ENCODE assay signal across 8 mouse cellular contexts in the genomic region with DNA sequence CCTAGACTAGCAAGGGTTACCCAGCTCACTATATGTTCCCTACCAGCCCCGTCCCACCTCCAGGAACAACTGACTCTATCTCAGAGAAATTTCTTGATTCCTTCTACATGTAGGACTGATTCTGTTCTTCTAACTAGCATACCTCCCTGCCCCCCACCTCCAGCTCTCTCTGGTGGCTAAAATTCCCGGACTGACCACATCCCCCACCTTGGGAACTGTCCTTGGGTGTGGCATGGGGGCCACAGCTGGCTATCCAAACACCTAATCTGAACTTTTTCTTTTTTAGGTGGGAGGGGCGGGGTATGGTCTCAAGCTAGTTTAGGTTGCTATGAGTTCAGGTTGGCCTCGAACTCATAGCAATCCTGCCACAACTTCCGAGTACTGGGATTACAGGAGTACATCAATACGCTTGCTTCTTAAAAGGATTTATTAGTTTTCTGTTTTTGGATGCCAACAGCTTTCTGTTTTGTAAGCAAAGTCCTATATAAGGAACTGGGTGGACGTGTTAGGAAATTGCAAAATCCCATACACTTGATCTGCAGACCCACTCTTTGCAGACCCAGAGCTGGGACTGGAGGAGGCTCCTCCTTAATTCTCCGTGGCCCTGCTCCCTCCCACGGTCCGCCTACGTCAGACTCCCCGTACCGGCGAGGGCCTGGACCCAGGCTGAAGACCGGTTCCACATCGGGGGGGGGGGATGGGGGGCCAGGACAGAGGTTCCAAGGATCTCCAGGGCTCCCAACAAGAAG. TPM values are rescaled to one million over a fixed set of nuclear protein-coding genes. Genes with fewer than 3 reads are reported as not detected.
DNase-seq lines count a peak whose midpoint lies in the region; ATAC-seq lines count a peak whose summit lies in the region.

No protein-coding gene starts in this region.

- H3K4me1 ChIP-seq in heart, embryonic 12.5 days (replicated peaks), result peaks cover 42% of the 10 kb centered on the region
- peaks cover 37% of the 10 kb centered on the region for H3K4me1 ChIP-seq in erythroblast, embryonic 14.5 days (ENCODE audit: control insufficient read depth)
- H3K4me1 ChIP-seq in limb, embryonic 12.5 days (replicated peaks), result peaks cover 36% of the 10 kb centered on the region
- H3K4me1 ChIP-seq in neural tube, embryonic 15.5 days, result peaks cover 48% of the 10 kb centered on the region

- no peaks in the 10 kb centered on the region for H3K9me3 ChIP-seq in heart, embryonic 12.5 days (replicated peaks)
- no peaks in the 10 kb centered on the region for H3K9me3 ChIP-seq in erythroblast, embryonic 14.5 days (ENCODE audit: control insufficient read depth, low read length)
- H3K9me3 ChIP-seq in limb, embryonic 12.5 days, result no peaks in the 10 kb centered on the region
- no peaks in the 10 kb centered on the region for H3K9me3 ChIP-seq in neural tube, embryonic 15.5 days (replicated peaks)

- H3K27ac ChIP-seq in heart, embryonic 12.5 days (ENCODE audit: poor library complexity, severe bottlenecking), result peak overlapping the region; percentile 74
- H3K27ac ChIP-seq in limb, embryonic 12.5 days, result peak overlapping the region; percentile 88
- H3K27ac ChIP-seq in neural tube, embryonic 15.5 days (replicated peaks), result peak overlapping the region; percentile 88

- peak overlapping the region; percentile 55 for H3K4me2 ChIP-seq in heart, embryonic 12.5 days
- H3K4me2 ChIP-seq in limb, embryonic 12.5 days, result peak overlapping the region; percentile 72
- peak overlapping the region; percentile 54 for H3K4me2 ChIP-seq in neural tube, embryonic 15.5 days

- H3K27me3 ChIP-seq in heart, embryonic 12.5 days (replicated peaks), result no peaks in the 10 kb centered on the region
- peaks cover 3% of the 10 kb centered on the region; the same call in 1 of the 2 replicates for H3K27me3 ChIP-seq in erythroblast, embryonic 14.5 days (ENCODE audit: control insufficient read depth)
- H3K27me3 ChIP-seq in limb, embryonic 12.5 days, result no peaks in the 10 kb centered on the region
- H3K27me3 ChIP-seq in neural tube, embryonic 15.5 days (replicated peaks), result no peaks in the 10 kb centered on the region

- 14% methylated on average over 16 of the region's 16 CpGs for WGBS in heart, embryonic 12.5 days
- 20% methylated on average over 16 of the region's 16 CpGs for WGBS in limb, embryonic 12.5 days
- WGBS in neural tube, embryonic 15.5 days, result 20% methylated on average over 16 of the region's 16 CpGs

- no peak for DNase-seq in heart, postnatal 4 days
- peak; percentile 19 for DNase-seq in ES-CJ7 (ENCODE audit: low read depth, low spot score)
- no peak for DNase-seq in urinary bladder, postnatal 14 days (ENCODE audit: low spot score)
- DNase-seq in gastrocnemius, postnatal 14 days, result no peak

- peak overlapping the region; percentile 58 for H3K4me3 ChIP-seq in heart, embryonic 12.5 days
- H3K4me3 ChIP-seq in erythroblast, embryonic 14.5 days (replicated peaks), result peak overlapping the region; percentile 75
- peak overlapping the region; percentile 92 for H3K4me3 ChIP-seq in limb, embryonic 12.5 days (replicated peaks)
- peak overlapping the region; percentile 82 for H3K4me3 ChIP-seq in neural tube, embryonic 15.5 days (replicated peaks)

- H3K36me3 ChIP-seq in heart, embryonic 12.5 days, result no peaks in the 10 kb centered on the region
- no peaks in the 10 kb centered on the region for H3K36me3 ChIP-seq in erythroblast, embryonic 14.5 days (ENCODE audit: control insufficient read depth)
- H3K36me3 ChIP-seq in limb, embryonic 12.5 days, result no peaks in the 10 kb centered on the region
- H3K36me3 ChIP-seq in neural tube, embryonic 15.5 days, result no peaks in the 10 kb centered on the region

- intact Hi-C loops in gastrocnemius, postnatal 14 days (cut with DNase I; ENCODE audit: low total_unique reads), result loop anchor here (10.0 kb wide), 1 partner anchor 153 kb away; no protein-coding TSS in a partner anchor

- H3K9ac ChIP-seq in heart, embryonic 12.5 days, result peak overlapping the region; percentile 78
- peak overlapping the region; percentile 66 for H3K9ac ChIP-seq in limb, embryonic 12.5 days (replicated peaks)
- H3K9ac ChIP-seq in neural tube, embryonic 15.5 days (replicated peaks), result peak overlapping the region; percentile 69

- peak; percentile 74; the same call in 1 of the 2 replicates for ATAC-seq in heart, embryonic 12.5 days (ENCODE audit: insufficient number of reproducible peaks, low FRiP score)
- peak; percentile 84 for ATAC-seq in limb, embryonic 12.5 days (ENCODE audit: insufficient number of reproducible peaks, insufficient read depth, low FRiP score, low TSS enrichment, low read depth)
- peak; percentile 77 for ATAC-seq in neural tube, embryonic 15.5 days (ENCODE audit: low FRiP score)

RNA-seq across cellular contexts. Expression of a gene that starts 0.8 kb away (rescaled TPM):
- polyA plus RNA-seq in heart, embryonic 12.5 days (2016; fragmentation: Nextera tagmentation; extraction: Ambion mirVana), result 96.3 and 104 TPM in 2 replicates
- total RNA-seq in heart, postnatal 4 days (2021), result 100 to 1,000 TPM; 183 to 186 TPM
- polyA plus RNA-seq in erythroblast, embryonic 14.5 days (2012), result 0.25 and 0.33 TPM in 2 replicates
- polyA plus RNA-seq in limb, embryonic 12.5 days (2016; fragmentation: Nextera tagmentation; extraction: Ambion mirVana), result 26.8 and 29.9 TPM in 2 replicates
- polyA plus RNA-seq in neural tube, embryonic 15.5 days (2015; fragmentation: Nextera tagmentation; extraction: Ambion mirVana), result 18.4 and 20.9 TPM in 2 replicates
- 10 to 100 TPM; 36.5 to 39.8 TPM for total RNA-seq in gastrocnemius, postnatal 14 days (2021)

Comparison
In these comparisons a context has a peak if more than half of its experiments do, and no peak if none do; other contexts are left out.
1. RNA of a gene that starts 0.8 kb away (polyA plus RNA-seq): 96.3 to 104 TPM in heart, embryonic 12.5 days, 26.8 to 29.9 TPM in limb, embryonic 12.5 days and 18.4 to 20.9 TPM in neural tube, embryonic 15.5 days; 0.25 to 0.33 TPM in erythroblast, embryonic 14.5 days; every median in the first group is over 10 times any median in the second.
2. Peak in every context shown above with its lines, with median percentiles within 50 percentile points of each other: ATAC-seq, H3K27ac ChIP-seq, H3K4me2 ChIP-seq, H3K4me3 ChIP-seq and H3K9ac ChIP-seq.